Mouse (Mus musculus): ENCODE results near the gene Tmtc2.

GRCm38 (mm10) chr10:105417845-105418383 lies 156.3 kb downstream of the Tmtc2 start:
- TF ChIP-seq CTCF (IDR thresholded peaks at IDR 0.05; ENCODE audit: borderline replicate concordance, insufficient read depth, low read depth, low read length) (no peak), POLR2A (IDR thresholded peaks at IDR 0.05; ENCODE audit: borderline replicate concordance, insufficient read depth, low read length) (no peak)
